ENCODE assay signal across 15 mouse cellular contexts in the genomic region with DNA sequence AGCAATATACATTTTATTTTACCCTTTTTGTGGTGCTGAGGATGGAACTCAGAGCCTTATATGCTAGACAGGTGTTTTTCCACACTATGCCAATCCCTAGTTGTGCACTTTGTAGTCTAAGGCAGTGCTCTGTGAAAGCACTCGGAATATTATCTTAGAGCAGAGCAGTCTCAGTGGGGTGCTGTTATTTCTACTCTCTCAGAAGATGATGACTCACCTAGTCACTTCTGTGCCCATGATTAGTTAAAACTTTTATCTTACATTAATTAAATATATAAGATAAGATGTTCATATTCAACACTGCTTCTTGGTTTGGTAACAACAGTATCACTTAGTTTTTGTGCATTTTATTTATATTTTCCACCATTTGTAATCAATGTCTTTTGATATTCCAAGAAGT.
"Had no signal": no experiment of that assay in that cellular context is flagged by ENCODE, and none has a peak within 500 bp of the region (broad histone marks: within the 10 kb centered on the region; RNA-seq: fewer than 3 reads in every experiment).

No protein-coding gene starts in this region.

- ATAC-seq: liver, postnatal 0 days; lung, postnatal 0 days; midbrain, embryonic 16.5 days had no signal

- DNase-seq: liver, postnatal 0 days; lung, adult 2 months; lung, postnatal 14 days; lung, postnatal 36 days; midbrain, embryonic 14.5 days; retina, postnatal 1 day; right cerebral cortex, adult 18-20 months; right cerebral cortex, postnatal 25 days; right cerebral cortex, postnatal 4 days; spleen, adult 18-20 months; thymus, adult 18-20 months; thymus, postnatal 14 days; thymus, postnatal 36 days had no signal
